Mouse (Mus musculus): ENCODE measurements around the gene Prg4. TPM values are rescaled to one million over a fixed set of nuclear protein-coding genes. Genes with fewer than 3 reads are reported as not detected.

Gene Prg4
- polyA plus RNA-seq, 1 experiment from 2014 or later, result 0.70 TPM

GRCm38 (mm10) chr1:150463691-150464090 lies 2.3 kb downstream of the Prg4 start:
- Histone ChIP-seq H3K9me3 (no peaks in the 10 kb centered on the region), H3K27me3 (no peaks in the 10 kb centered on the region), H3K27ac (no peak overlapping the region), H3K4me1 (replicated peaks) (no peaks in the 10 kb centered on the region), H3K9ac (replicated peaks) (no peak overlapping the region), H3K4me3 (replicated peaks) (no peak overlapping the region), H3K36me3 (no peaks in the 10 kb centered on the region), H3K4me2 (no peak overlapping the region)
- no peak for ATAC-seq (ENCODE audit: insufficient number of reproducible peaks, insufficient read depth, low FRiP score, low TSS enrichment, low read depth)
- 84% methylated on average over 4 of the region's 4 CpGs for WGBS

DNA sequence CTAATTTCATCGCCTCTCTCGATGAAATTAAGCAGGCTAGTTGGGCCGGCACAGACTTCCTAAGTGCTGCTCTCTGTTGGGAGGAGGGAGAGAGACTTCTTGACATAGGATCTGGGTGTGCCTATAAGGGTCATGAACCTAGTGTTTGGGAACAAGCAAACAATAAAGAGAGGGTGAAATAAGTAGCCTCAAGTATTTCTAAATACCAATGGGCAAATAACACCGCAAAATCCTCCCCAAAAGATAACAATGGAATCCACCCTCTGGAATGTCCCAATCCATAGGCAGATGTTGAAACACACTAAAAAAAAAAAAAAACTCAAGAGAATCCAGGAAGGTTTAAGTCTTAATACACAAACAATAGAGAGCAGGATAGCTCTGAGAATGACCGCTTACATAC lies 2.9 kb downstream of the Prg4 start:
- Histone ChIP-seq H3K4me3 (replicated peaks) (no peak overlapping the region), H3K27ac (no peak overlapping the region), H3K27me3 (no peaks in the 10 kb centered on the region), H3K4me2 (no peak overlapping the region), H3K9me3 (no peaks in the 10 kb centered on the region), H3K4me1 (replicated peaks) (no peaks in the 10 kb centered on the region), H3K9ac (replicated peaks) (no peak overlapping the region), H3K36me3 (no peaks in the 10 kb centered on the region)
- no peak for ATAC-seq (ENCODE audit: insufficient number of reproducible peaks, insufficient read depth, low FRiP score, low TSS enrichment, low read depth)
- 79% methylated on average over 5 of the region's 5 CpGs for WGBS

DNA sequence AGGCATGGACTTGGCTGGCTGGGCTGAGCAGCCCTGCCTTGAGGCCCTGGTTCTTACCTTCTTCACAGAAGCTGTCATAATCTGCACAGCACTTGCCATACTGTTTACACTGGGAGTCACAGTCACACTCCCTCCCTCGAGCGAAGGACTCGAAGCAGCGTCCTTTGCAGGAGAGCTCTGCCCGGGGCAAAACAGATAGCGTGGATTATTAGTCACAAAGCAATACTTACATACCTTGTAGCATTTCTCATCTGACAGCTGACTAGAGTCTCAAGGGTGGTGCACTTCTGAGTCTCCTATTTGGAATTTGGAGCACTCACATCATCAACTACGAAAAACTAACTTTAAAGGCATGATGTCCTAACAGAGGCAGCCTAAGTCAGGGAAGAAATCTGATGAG lies 5.4 kb downstream of the Prg4 start:
- 73% methylated on average over 7 of the region's 7 CpGs for WGBS
- Histone ChIP-seq H3K27ac (no peak overlapping the region), H3K36me3 (no peaks in the 10 kb centered on the region), H3K9me3 (no peaks in the 10 kb centered on the region), H3K9ac (replicated peaks) (no peak overlapping the region), H3K27me3 (no peaks in the 10 kb centered on the region), H3K4me1 (replicated peaks) (no peaks in the 10 kb centered on the region), H3K4me2 (no peak overlapping the region), H3K4me3 (replicated peaks) (no peak overlapping the region)
- no peak for ATAC-seq (ENCODE audit: insufficient number of reproducible peaks, insufficient read depth, low FRiP score, low TSS enrichment, low read depth)

- H3K27ac ChIP-seq, result no peak overlapping the region
- H3K4me2 ChIP-seq, result no peak overlapping the region
- no peak overlapping the region for H3K9ac ChIP-seq (replicated peaks)
- no peaks in the 10 kb centered on the region for H3K36me3 ChIP-seq
- 86% methylated on average over 3 of the region's 3 CpGs for WGBS
- H3K4me3 ChIP-seq (replicated peaks), result no peak overlapping the region
- H3K27me3 ChIP-seq, result no peaks in the 10 kb centered on the region
- no peaks in the 10 kb centered on the region for H3K9me3 ChIP-seq
- no peaks in the 10 kb centered on the region for H3K4me1 ChIP-seq (replicated peaks)
- ATAC-seq (ENCODE audit: insufficient number of reproducible peaks, insufficient read depth, low FRiP score, low TSS enrichment, low read depth), result no peak
Observed at GRCm38 (mm10) chr1:150459599-150459998, 6.4 kb downstream of the Prg4 start.

- no peaks in the 10 kb centered on the region for H3K9me3 ChIP-seq
- no peaks in the 10 kb centered on the region for H3K36me3 ChIP-seq
- no peak overlapping the region for H3K9ac ChIP-seq (replicated peaks)
- 84% methylated on average over 5 of the region's 5 CpGs for WGBS
- no peak overlapping the region for H3K27ac ChIP-seq
- H3K4me3 ChIP-seq (replicated peaks), result no peak overlapping the region
- no peak for ATAC-seq (ENCODE audit: insufficient number of reproducible peaks, insufficient read depth, low FRiP score, low TSS enrichment, low read depth)
- no peak overlapping the region for H3K4me2 ChIP-seq
- H3K27me3 ChIP-seq, result no peaks in the 10 kb centered on the region
- H3K4me1 ChIP-seq (replicated peaks), result no peaks in the 10 kb centered on the region
Observed at GRCm38 (mm10) chr1:150458977-150459376, 7.0 kb downstream of the Prg4 start.

- H3K4me2 ChIP-seq, result no peak overlapping the region
- peaks cover 82% of the 10 kb centered on the region for H3K36me3 ChIP-seq
- H3K27ac ChIP-seq, result no peak overlapping the region
- H3K4me3 ChIP-seq (replicated peaks), result no peak overlapping the region
- no peak for ATAC-seq (ENCODE audit: insufficient number of reproducible peaks, insufficient read depth, low FRiP score, low TSS enrichment, low read depth)
- H3K9me3 ChIP-seq, result no peaks in the 10 kb centered on the region
- no peaks in the 10 kb centered on the region for H3K27me3 ChIP-seq
- WGBS, result 83% methylated on average over 4 of the region's 4 CpGs
- no peak overlapping the region for H3K9ac ChIP-seq (replicated peaks)
- no peaks in the 10 kb centered on the region for H3K4me1 ChIP-seq (replicated peaks)
Observed at GRCm38 (mm10) chr1:150441731-150442130, 24.2 kb downstream of the Prg4 start.

GRCm38 (mm10) chr1:150438641-150439040 lies 27.3 kb downstream of the Prg4 start:
- Histone ChIP-seq H3K4me2 (no peak overlapping the region), H3K9ac (replicated peaks) (no peak overlapping the region), H3K27me3 (no peaks in the 10 kb centered on the region), H3K4me1 (replicated peaks) (no peaks in the 10 kb centered on the region), H3K36me3 (peaks cover 81% of the 10 kb centered on the region), H3K4me3 (replicated peaks) (no peak overlapping the region), H3K9me3 (no peaks in the 10 kb centered on the region), H3K27ac (no peak overlapping the region)
- no peak for ATAC-seq (ENCODE audit: insufficient number of reproducible peaks, insufficient read depth, low FRiP score, low TSS enrichment, low read depth)
- 95% methylated on average over 3 of the region's 3 CpGs for WGBS

- no peaks in the 10 kb centered on the region for H3K9me3 ChIP-seq
- H3K27ac ChIP-seq, result no peak overlapping the region
- H3K4me1 ChIP-seq (replicated peaks), result no peaks in the 10 kb centered on the region
- no peak overlapping the region for H3K9ac ChIP-seq (replicated peaks)
- H3K27me3 ChIP-seq, result no peaks in the 10 kb centered on the region
- ATAC-seq (ENCODE audit: insufficient number of reproducible peaks, insufficient read depth, low FRiP score, low TSS enrichment, low read depth), result no peak
- peaks cover 91% of the 10 kb centered on the region for H3K36me3 ChIP-seq
- H3K4me3 ChIP-seq (replicated peaks), result no peak overlapping the region
- no peak overlapping the region for H3K4me2 ChIP-seq
- 57% methylated on average over 3 of the region's 3 CpGs for WGBS
Observed at GRCm38 (mm10) chr1:150426216-150426615, 39.7 kb downstream of the Prg4 start.

GRCm38 (mm10) chr1:150425665-150426064 lies 40.3 kb downstream of the Prg4 start:
- Histone ChIP-seq H3K4me3 (replicated peaks) (no peak overlapping the region), H3K27ac (no peak overlapping the region), H3K27me3 (no peaks in the 10 kb centered on the region), H3K4me1 (replicated peaks) (no peaks in the 10 kb centered on the region), H3K9me3 (no peaks in the 10 kb centered on the region), H3K36me3 (peaks cover 87% of the 10 kb centered on the region), H3K9ac (replicated peaks) (no peak overlapping the region), H3K4me2 (no peak overlapping the region)
- ATAC-seq (ENCODE audit: insufficient number of reproducible peaks, insufficient read depth, low FRiP score, low TSS enrichment, low read depth), result no peak
- WGBS, result 88% methylated on average over 9 of the region's 9 CpGs

- WGBS, result 93% methylated on average over 4 of the region's 4 CpGs
- Histone ChIP-seq H3K4me1 (replicated peaks) (no peaks in the 10 kb centered on the region), H3K27me3 (no peaks in the 10 kb centered on the region), H3K27ac (no peak overlapping the region), H3K4me2 (no peak overlapping the region), H3K9me3 (no peaks in the 10 kb centered on the region), H3K9ac (replicated peaks) (no peak overlapping the region), H3K36me3 (peaks cover 79% of the 10 kb centered on the region), H3K4me3 (replicated peaks) (no peak overlapping the region)
- ATAC-seq (ENCODE audit: insufficient number of reproducible peaks, insufficient read depth, low FRiP score, low TSS enrichment, low read depth), result no peak
Observed at GRCm38 (mm10) chr1:150418426-150418825, 47.5 kb downstream of the Prg4 start.

GRCm38 (mm10) chr1:150416006-150416405 lies 50.0 kb downstream of the Prg4 start:
- H3K4me3 ChIP-seq (replicated peaks), result no peak overlapping the region
- no peak overlapping the region for H3K4me2 ChIP-seq
- H3K36me3 ChIP-seq, result peaks cover 79% of the 10 kb centered on the region
- 93% methylated on average over 3 of the region's 3 CpGs for WGBS
- H3K27ac ChIP-seq, result no peak overlapping the region
- no peaks in the 10 kb centered on the region for H3K9me3 ChIP-seq
- H3K4me1 ChIP-seq (replicated peaks), result no peaks in the 10 kb centered on the region
- ATAC-seq (ENCODE audit: insufficient number of reproducible peaks, insufficient read depth, low FRiP score, low TSS enrichment, low read depth), result no peak
- H3K9ac ChIP-seq (replicated peaks), result no peak overlapping the region
- no peaks in the 10 kb centered on the region for H3K27me3 ChIP-seq

DNA sequence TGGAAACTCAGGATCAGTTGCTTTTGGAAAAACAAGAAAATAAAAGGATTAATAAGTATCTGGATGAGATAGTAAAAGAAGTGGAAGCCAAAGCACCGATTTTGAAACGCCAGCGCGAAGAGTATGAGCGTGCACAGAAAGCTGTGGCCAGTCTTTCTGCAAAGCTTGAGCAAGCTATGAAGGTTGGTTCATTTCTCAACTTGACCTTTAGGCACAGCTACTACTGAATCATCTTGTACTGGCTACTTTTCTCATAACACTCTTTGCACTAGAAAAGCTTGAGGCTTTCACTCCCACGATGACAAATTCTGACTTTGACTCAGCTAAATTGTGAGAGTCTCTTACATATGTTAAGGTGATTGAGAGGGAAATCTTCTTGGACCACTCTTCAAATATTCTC lies 56.0 kb downstream of the Prg4 start:
- H3K27me3 ChIP-seq, result no peaks in the 10 kb centered on the region
- no peak overlapping the region for H3K4me2 ChIP-seq
- H3K36me3 ChIP-seq, result peaks cover 88% of the 10 kb centered on the region
- 96% methylated on average over 6 of the region's 6 CpGs for WGBS
- no peaks in the 10 kb centered on the region for H3K9me3 ChIP-seq
- no peak overlapping the region for H3K27ac ChIP-seq
- H3K4me3 ChIP-seq (replicated peaks), result no peak overlapping the region
- no peaks in the 10 kb centered on the region for H3K4me1 ChIP-seq (replicated peaks)
- ATAC-seq (ENCODE audit: insufficient number of reproducible peaks, insufficient read depth, low FRiP score, low TSS enrichment, low read depth), result no peak
- no peak overlapping the region for H3K9ac ChIP-seq (replicated peaks)
